Mouse (Mus musculus) stomach, embryonic 16.5 days (tissue): ENCODE results near the gene Lif. TPM values are rescaled to one million over a fixed set of nuclear protein-coding genes. Genes with fewer than 3 reads are reported as not detected.
A peak's percentile ranks its signal among the peaks of the same experiment; 100 is the strongest.

Experiments used
- ATAC-seq: fragments of 200-750 bp; cut with Nextera tagmentation; 2 replicates; pipeline ENCODE4 v1.8.0; 2017; ENCODE audit warnings: moderate number of reproducible peaks, moderate TSS enrichment; ENCODE audit not compliant: insufficient read depth, low FRiP score
- H3K27ac ChIP-seq: fragments of 300-500 bp; sonication (generic); 2 replicates; pipeline ENCODE4 v1.5.1; 2014; ENCODE audit warnings: low read length
- H3K27me3 ChIP-seq: fragments of 300-500 bp; sonication (generic); 2 replicates; pipeline ENCODE4 v1.6.1; 2014; ENCODE audit warnings: low read length, control low read depth, mixed read lengths; ENCODE audit not compliant: control insufficient read depth, insufficient read depth
- H3K36me3 ChIP-seq: fragments of 300-500 bp; sonication (generic); 2 replicates; pipeline ENCODE4 v1.6.1; 2014; ENCODE audit warnings: low read length; ENCODE audit not compliant: control insufficient read depth, insufficient read depth
- H3K4me1 ChIP-seq: fragments of 300-500 bp; sonication (generic); 2 replicates; pipeline ENCODE4 v1.6.1; 2014; ENCODE audit warnings: low read length, control low read depth, mixed read lengths; ENCODE audit not compliant: control insufficient read depth, insufficient read depth
- H3K4me2 ChIP-seq: fragments of 300-500 bp; sonication (generic); 2 replicates; pipeline ENCODE4 v1.6.1; 2014; ENCODE audit warnings: low read depth, low read length, mixed read lengths
- H3K4me3 ChIP-seq: fragments of 300-500 bp; sonication (generic); replicated peaks from 2 replicates; pipeline ENCODE4 v1.5.1; 2014; ENCODE audit warnings: mild to moderate bottlenecking, low read length
- H3K9ac ChIP-seq: fragments of 300-500 bp; sonication (generic); 2 replicates; pipeline ENCODE4 v1.6.1; 2014; ENCODE audit warnings: low read length
- H3K9me3 ChIP-seq: fragments of 300-500 bp; sonication (generic); replicated peaks from 2 replicates; pipeline ENCODE4 v1.6.1; 2016; ENCODE audit warnings: low read length, control low read depth; ENCODE audit not compliant: control insufficient read depth
- WGBS: fragments of 180-500 bp; shearing (Covaris S2); extraction: QIAGEN DNeasy Blood & Tissue Kit; methylation state at CpG from one replicate; pipeline ENCODE4 v1.1.7; 2014; 5-methylcytosine and 5-hydroxymethylcytosine counted together
- polyA plus RNA-seq: library from polyadenylated mRNA; unstranded; fragments of >200 nt; fragmentation: Nextera tagmentation; extraction: Ambion mirVana; gene quantifications from 2 replicates; pipeline ENCODE4 v1.2.1, GENCODE M21; 2015

Lif gene
- polyA plus RNA-seq, 1 experiment from 2014 or later = 1.1 TPM

- Histone ChIP-seq H3K27ac (no peak overlapping the region), H3K4me3 (no peak overlapping the region), H3K4me2 (no peak overlapping the region), H3K4me1 (peaks cover 61% of the 10 kb centered on the region), H3K9ac (no peak overlapping the region; the same call in 1 of the 2 replicates), H3K36me3 (no peaks in the 10 kb centered on the region), H3K27me3 (peaks cover 5% of the 10 kb centered on the region; the same call in 1 of the 2 replicates), H3K9me3 (no peaks in the 10 kb centered on the region)
- WGBS = 19% methylated on average over 7 of the region's 7 CpGs
- ATAC-seq = no peak
These were observed 5.5 kb downstream of the Lif start for GRCm38 (mm10) chr11:4262847-4263246.

GRCm38 (mm10) chr11:4263296-4263695, 5.9 kb downstream of the Lif start:
- no peak overlapping the region for H3K4me2 ChIP-seq
- 11% methylated on average over 1 of the region's 1 CpGs for WGBS
- peaks cover 61% of the 10 kb centered on the region for H3K4me1 ChIP-seq

GRCm38 (mm10) chr11:4264066-4264465, 6.7 kb downstream of the Lif start:
- H3K4me2 ChIP-seq = peak overlapping the region; percentile 34; the same call in 1 of the 2 replicates
- H3K9ac ChIP-seq = peak overlapping the region; percentile 42
- no peaks in the 10 kb centered on the region for H3K36me3 ChIP-seq
- 39% methylated on average over 7 of the region's 7 CpGs for WGBS
- peaks cover 5% of the 10 kb centered on the region; the same call in 1 of the 2 replicates for H3K27me3 ChIP-seq
- no peaks in the 10 kb centered on the region for H3K9me3 ChIP-seq
- H3K4me3 ChIP-seq = no peak overlapping the region
- H3K27ac ChIP-seq = peak overlapping the region; percentile 61
- ATAC-seq = peak; percentile 49; the same call in 1 of the 2 replicates
- peaks cover 61% of the 10 kb centered on the region for H3K4me1 ChIP-seq

More at GRCm38 (mm10) chr11:4263296-4263695, 5.9 kb downstream of the Lif start:
- Histone ChIP-seq H3K9ac (no peak overlapping the region; the same call in 1 of the 2 replicates), H3K9me3 (no peaks in the 10 kb centered on the region), H3K27ac (peak overlapping the region; percentile 61), H3K4me3 (no peak overlapping the region), H3K36me3 (no peaks in the 10 kb centered on the region), H3K27me3 (peaks cover 5% of the 10 kb centered on the region; the same call in 1 of the 2 replicates)
- no peak for ATAC-seq

GRCm38 (mm10) chr11:4266271-4267201, 9.2 kb downstream of the Lif start:
- Histone ChIP-seq H3K9ac (peak overlapping the region; percentile 73), H3K4me3 (peak overlapping the region; percentile 52), H3K27ac (peak overlapping the region; percentile 47; the same call in 1 of the 2 replicates), H3K4me2 (peak overlapping the region; percentile 83), H3K4me1 (peaks cover 51% of the 10 kb centered on the region), H3K27me3 (peaks cover 5% of the 10 kb centered on the region; the same call in 1 of the 2 replicates), H3K9me3 (no peaks in the 10 kb centered on the region), H3K36me3 (no peaks in the 10 kb centered on the region)
- ATAC-seq = peak; percentile 73
- WGBS = under 1% methylated on average over 61 of the region's 61 CpGs

GRCm38 (mm10) chr11:4267202-4267578, 9.8 kb downstream of the Lif start:
- Histone ChIP-seq H3K27ac (peak overlapping the region; percentile 47; the same call in 1 of the 2 replicates), H3K9me3 (no peaks in the 10 kb centered on the region), H3K9ac (peak overlapping the region; percentile 73), H3K4me3 (peak overlapping the region; percentile 52), H3K36me3 (no peaks in the 10 kb centered on the region), H3K27me3 (peaks cover 5% of the 10 kb centered on the region; the same call in 1 of the 2 replicates), H3K4me2 (peak overlapping the region; percentile 83), H3K4me1 (peaks cover 46% of the 10 kb centered on the region)
- 5% methylated on average over 13 of the region's 13 CpGs for WGBS
- ATAC-seq = no peak

- peaks cover 5% of the 10 kb centered on the region; the same call in 1 of the 2 replicates for H3K27me3 ChIP-seq
- no peak overlapping the region for H3K4me2 ChIP-seq
- no peak overlapping the region for H3K4me3 ChIP-seq
- peaks cover 34% of the 10 kb centered on the region for H3K4me1 ChIP-seq
- H3K36me3 ChIP-seq = no peaks in the 10 kb centered on the region
- no peak for ATAC-seq
- H3K9ac ChIP-seq = no peak overlapping the region
- no peak overlapping the region for H3K27ac ChIP-seq
- 89% methylated on average over 6 of the region's 6 CpGs for WGBS
- H3K9me3 ChIP-seq = no peaks in the 10 kb centered on the region
These were observed 11.1 kb downstream of the Lif start for GRCm38 (mm10) chr11:4268500-4268899.

GRCm38 (mm10) chr11:4270744-4271459, 13.5 kb downstream of the Lif start:
- no peaks in the 10 kb centered on the region for H3K36me3 ChIP-seq
- H3K4me1 ChIP-seq = peaks cover 15% of the 10 kb centered on the region
- no peaks in the 10 kb centered on the region for H3K9me3 ChIP-seq
- WGBS = 33% methylated on average over 19 of the region's 20 CpGs
- H3K27ac ChIP-seq = peak overlapping the region; percentile 84
- peak overlapping the region; percentile 62 for H3K9ac ChIP-seq
- H3K4me3 ChIP-seq = no peak overlapping the region
- peaks cover under 1% of the 10 kb centered on the region; the same call in 1 of the 2 replicates for H3K27me3 ChIP-seq
- H3K4me2 ChIP-seq = no peak overlapping the region
- ATAC-seq = peak; percentile 63; the same call in 1 of the 2 replicates

- Histone ChIP-seq H3K4me2 (no peak overlapping the region), H3K9me3 (no peaks in the 10 kb centered on the region), H3K27ac (peak overlapping the region; percentile 84; the same call in 1 of the 2 replicates), H3K4me1 (peaks cover 11% of the 10 kb centered on the region), H3K9ac (peak overlapping the region; percentile 62), H3K4me3 (no peak overlapping the region), H3K27me3 (no peaks in the 10 kb centered on the region), H3K36me3 (no peaks in the 10 kb centered on the region)
- ATAC-seq = no peak
- whole genome bisulfite sequencing = 76% methylated on average over 11 of the region's 11 CpGs
These were observed 14.2 kb downstream of the Lif start for GRCm38 (mm10) chr11:4271544-4271943.
